Mouse (Mus musculus) liver, embryonic 14 days (tissue): ENCODE measurements around the gene Prlhr. TPM values are rescaled to one million over a fixed set of nuclear protein-coding genes. Genes with fewer than 3 reads are reported as not detected.

Experiments
- polyA plus RNA-seq: library from polyadenylated mRNA; depleted of rRNA; stranded (reverse); fragments of >200 nt; gene quantifications from 2 replicates; pipeline ENCODE4 v1.2.3, GENCODE M21; 2012; rRNA removed

Gene Prlhr
- polyA plus RNA-seq: not detected in 2 replicates

GRCm38 (mm10) chr19:60468254-60468762 is at the start of gene Prlhr:
Gene Prlhr, minus strand, starts transcription at chr19:60468304.

Other genes starting within 250 kb of the Prlhr start
- 9.3 and 10.0 TPM in 2 replicates for gene Fam204a, start 241.6 kb downstream of the Prlhr start, polyA plus RNA-seq
- gene Cacul1, start 112.7 kb upstream of the Prlhr start, polyA plus RNA-seq: 5.0 and 6.0 TPM in 2 replicates